Mouse (Mus musculus) G1E (cell line): ENCODE measurements at regions not wholly inside any gene's neighbourhood (a gene's known extent, or its start where the extent isn't known, plus 50 kb on each side); places are given as distances from the start of the nearest gene placed in this dataset.

Experiments used
- CTCF ChIP-seq: IDR thresholded peaks from 2 replicates; pipeline ENCODE4 v1.5.1; 2012; ENCODE audit warnings: low read depth, low read length, inconsistent platforms, mixed read lengths
- GATA1 ChIP-seq: IDR thresholded peaks from 2 replicates; pipeline ENCODE4 v1.6.1; 2012; ENCODE audit warnings: borderline replicate concordance, low read length, inconsistent platforms, mixed read lengths

DNA sequence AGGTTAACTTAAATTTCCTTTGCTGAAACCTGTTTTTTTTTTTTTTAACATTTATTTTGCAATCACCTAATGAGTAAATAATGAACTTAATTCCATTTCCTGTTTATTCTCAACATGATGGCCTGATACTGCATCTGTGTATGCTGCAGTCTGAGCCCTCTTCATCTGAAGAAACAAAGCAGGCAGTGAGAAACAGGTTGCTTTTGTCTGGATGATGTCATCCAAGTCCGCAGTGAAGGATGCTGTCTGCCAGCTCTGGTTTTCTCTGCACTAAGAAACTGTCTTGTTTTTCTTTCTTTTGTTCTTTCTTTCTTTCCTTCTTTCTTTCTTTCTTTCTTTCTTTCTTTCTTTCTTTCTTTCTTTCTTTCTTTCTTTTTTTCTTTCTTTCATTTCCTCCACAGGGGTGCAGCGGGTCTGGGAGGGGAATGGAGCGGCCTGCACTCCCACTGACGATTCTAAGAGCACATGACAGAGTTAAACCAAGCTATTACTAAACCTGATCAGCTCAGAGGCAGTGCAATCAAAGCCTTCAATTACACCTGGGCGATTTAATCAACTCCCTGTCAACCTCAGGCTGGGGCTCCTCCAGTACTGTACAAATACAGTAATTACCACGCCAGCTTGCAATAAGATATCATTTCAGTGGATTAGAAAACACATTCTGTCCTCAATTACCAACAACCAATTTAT, 204.0 kb downstream of the Fam76b start:
- no peak for TF ChIP-seq GATA1
- no peak for TF ChIP-seq CTCF
